Mouse (Mus musculus) testis, adult 2 months (tissue): Measurements from ENCODE around the gene Nbea. TPM values are rescaled to one million over a fixed set of nuclear protein-coding genes. Genes with fewer than 3 reads are reported as not detected.
A peak's percentile ranks its signal among the peaks of the same experiment; 100 is the strongest.

ENCODE experiments used
- H3K27ac ChIP-seq: fragments of 200-500 bp; 2 replicates; pipeline ENCODE4 v1.5.1; 2012; ENCODE audit warnings: low read depth, low read length; ENCODE audit not compliant: control insufficient read depth, insufficient read depth
- H3K27me3 ChIP-seq: fragments of 200-500 bp; 2 replicates; pipeline ENCODE4 v1.6.1; 2012; ENCODE audit warnings: mild to moderate bottlenecking, low read length, moderate library complexity; ENCODE audit not compliant: control insufficient read depth, insufficient read depth
- H3K36me3 ChIP-seq: fragments of 200-500 bp; 2 replicates; pipeline ENCODE4 v1.6.1; 2012; ENCODE audit warnings: mild to moderate bottlenecking, low read length; ENCODE audit not compliant: control insufficient read depth, insufficient read depth
- H3K4me1 ChIP-seq: fragments of 200-500 bp; 2 replicates; pipeline ENCODE4 v1.6.1; 2012; ENCODE audit warnings: low read length; ENCODE audit not compliant: control insufficient read depth, insufficient read depth
- H3K4me3 ChIP-seq: fragments of 200-500 bp; 2 replicates; pipeline ENCODE4 v1.5.1; 2012; ENCODE audit warnings: low read depth, mild to moderate bottlenecking, low read length, moderate library complexity, mixed read lengths; ENCODE audit not compliant: control insufficient read depth
- CTCF ChIP-seq: fragments of 200-500 bp; IDR thresholded peaks from 2 replicates; pipeline ENCODE4 v1.5.1; 2012; ENCODE audit warnings: low read depth, mild to moderate bottlenecking, inconsistent platforms, low read length, moderate library complexity; ENCODE audit not compliant: control insufficient read depth, insufficient read depth, insufficient replicate concordance
- POLR2A ChIP-seq: fragments of 200-500 bp; IDR thresholded peaks from 2 replicates; pipeline ENCODE4 v1.6.1; 2012; ENCODE audit warnings: low read depth, mild to moderate bottlenecking, inconsistent platforms, low read length, moderate library complexity; ENCODE audit not compliant: control insufficient read depth
- polyA plus RNA-seq: library from polyadenylated mRNA; depleted of rRNA; stranded (reverse); fragments of >200 nt; gene quantifications from 2 replicates; pipeline ENCODE4 v1.2.3, GENCODE M21; 2012

Gene Nbea
- polyA plus RNA-seq, 1 experiment = 7.9 TPM

DNA sequence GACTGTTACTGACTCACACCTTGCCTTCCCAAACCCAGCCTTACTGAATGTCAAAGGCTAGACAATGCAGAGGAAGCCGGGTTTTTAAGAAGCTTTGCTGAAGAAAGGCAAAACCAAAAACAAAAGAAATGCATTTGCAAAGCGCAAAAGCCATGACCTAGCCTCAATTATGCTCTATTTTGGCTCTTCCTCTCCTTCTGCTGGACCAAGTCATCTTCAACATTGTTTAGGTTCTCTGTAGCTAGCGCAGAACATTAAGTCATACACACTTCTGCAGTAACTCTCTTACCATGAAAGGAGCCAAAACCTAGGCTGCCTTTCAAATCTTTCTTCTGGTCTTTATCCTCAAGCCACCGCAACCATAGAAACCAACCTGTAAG, 1.5 kb downstream of the Nbea start:
- H3K27me3 ChIP-seq = no peaks in the 10 kb centered on the region

DNA sequence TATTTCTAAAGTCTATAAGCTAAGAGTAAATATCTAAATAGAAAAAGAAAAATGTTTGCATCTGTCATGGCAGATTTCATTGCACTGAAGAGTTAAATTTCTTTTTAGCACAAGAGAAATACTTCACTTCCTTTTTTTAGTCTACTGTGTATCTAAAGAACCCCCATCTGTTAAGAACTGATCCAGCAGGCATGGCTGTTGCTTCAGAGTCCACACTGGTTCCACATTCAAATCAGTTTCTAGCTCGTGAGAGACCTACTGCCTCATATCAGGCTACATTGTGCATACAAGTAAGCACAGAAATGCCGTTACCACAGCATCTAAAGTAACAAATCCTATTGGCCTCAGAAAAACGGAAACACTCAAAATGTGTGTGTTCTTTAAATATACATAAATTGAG, 2.5 kb downstream of the Nbea start:
- Histone ChIP-seq H3K4me3 (no peak overlapping the region), H3K27ac (no peak overlapping the region), H3K27me3 (no peaks in the 10 kb centered on the region), H3K4me1 (peaks cover 4% of the 10 kb centered on the region), H3K36me3 (no peaks in the 10 kb centered on the region)
- TF ChIP-seq POLR2A (no peak), CTCF (no peak)

More for the DNA sequence above, 1.5 kb downstream of the Nbea start:
- TF ChIP-seq CTCF (no peak), POLR2A (no peak)
- Histone ChIP-seq H3K36me3 (no peaks in the 10 kb centered on the region), H3K4me3 (no peak overlapping the region; the same call in 1 of the 2 replicates), H3K4me1 (peaks cover 4% of the 10 kb centered on the region), H3K27ac (no peak overlapping the region)

DNA sequence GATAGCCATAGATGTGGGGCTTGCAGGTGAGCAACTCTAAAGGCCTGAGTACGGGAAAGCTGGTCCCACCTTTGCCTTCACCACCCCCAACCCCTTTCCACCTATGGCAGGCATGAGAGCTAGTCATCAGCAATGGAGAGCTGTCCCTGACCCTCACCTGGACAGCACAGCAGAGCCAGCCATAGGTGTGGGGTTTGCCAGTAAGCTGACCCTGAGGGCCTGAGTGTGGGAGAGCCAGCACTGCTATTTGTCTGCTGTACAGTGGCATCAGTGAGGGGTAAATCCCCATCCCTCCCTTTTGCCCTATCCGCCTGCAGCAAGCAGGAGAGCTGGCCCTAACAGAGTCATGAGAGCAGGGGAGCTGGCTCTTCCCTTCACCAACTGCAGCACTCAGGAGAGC, 25.6 kb downstream of the Nbea start:
- H3K36me3 ChIP-seq = no peaks in the 10 kb centered on the region
- no peaks in the 10 kb centered on the region for H3K27me3 ChIP-seq
- no peaks in the 10 kb centered on the region for H3K4me1 ChIP-seq
- H3K27ac ChIP-seq = no peak overlapping the region
- H3K4me3 ChIP-seq = no peak overlapping the region
- TF ChIP-seq CTCF = no peak
- no peak for TF ChIP-seq POLR2A

DNA sequence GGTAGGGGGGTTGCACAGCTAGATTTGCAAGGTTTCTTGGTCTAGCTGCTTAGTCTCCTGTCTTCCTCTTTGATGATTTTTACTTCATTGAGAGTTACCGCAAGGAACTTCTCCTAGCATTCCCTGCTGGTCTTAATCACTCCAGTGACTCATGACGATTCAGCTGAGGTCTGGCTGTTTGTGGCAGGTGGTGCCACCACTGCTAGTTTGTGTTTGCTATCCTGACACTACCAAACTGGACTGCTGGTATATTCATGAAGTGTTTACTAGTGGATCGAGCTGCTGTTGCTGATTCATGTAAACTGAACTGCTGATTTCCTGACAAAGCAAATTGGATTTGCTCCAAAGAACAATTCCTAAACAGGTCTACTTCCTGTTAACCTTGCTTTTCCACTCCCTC, 56.8 kb downstream of the Nbea start:
- Histone ChIP-seq H3K4me1 (no peaks in the 10 kb centered on the region), H3K27me3 (no peaks in the 10 kb centered on the region), H3K4me3 (no peak overlapping the region), H3K36me3 (no peaks in the 10 kb centered on the region), H3K27ac (no peak overlapping the region)
- TF ChIP-seq POLR2A (no peak), CTCF (no peak)

DNA sequence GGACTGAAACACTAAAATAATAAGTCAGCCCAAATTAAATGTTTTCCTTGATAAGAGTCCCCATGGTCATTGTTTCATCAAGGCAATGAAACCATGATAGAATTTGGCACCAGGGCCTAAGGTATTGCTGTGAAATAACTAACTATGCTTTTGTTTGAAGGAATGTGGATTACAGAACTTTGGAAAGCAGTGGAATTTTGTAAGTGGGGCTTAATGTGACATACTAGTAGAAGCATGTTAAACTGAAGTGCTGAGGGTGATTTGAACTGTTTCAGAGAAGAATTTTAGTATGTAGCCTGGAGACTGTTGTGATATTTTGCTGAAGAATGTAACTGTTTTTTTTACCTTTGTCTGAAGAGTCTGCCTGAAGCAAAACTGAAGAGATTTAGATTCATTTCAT, 66.9 kb downstream of the Nbea start:
- H3K27ac ChIP-seq = no peak overlapping the region
- H3K4me1 ChIP-seq = no peaks in the 10 kb centered on the region
- no peaks in the 10 kb centered on the region for H3K36me3 ChIP-seq
- no peak overlapping the region for H3K4me3 ChIP-seq
- TF ChIP-seq POLR2A (no peak), CTCF (no peak)
- H3K27me3 ChIP-seq = no peaks in the 10 kb centered on the region

DNA sequence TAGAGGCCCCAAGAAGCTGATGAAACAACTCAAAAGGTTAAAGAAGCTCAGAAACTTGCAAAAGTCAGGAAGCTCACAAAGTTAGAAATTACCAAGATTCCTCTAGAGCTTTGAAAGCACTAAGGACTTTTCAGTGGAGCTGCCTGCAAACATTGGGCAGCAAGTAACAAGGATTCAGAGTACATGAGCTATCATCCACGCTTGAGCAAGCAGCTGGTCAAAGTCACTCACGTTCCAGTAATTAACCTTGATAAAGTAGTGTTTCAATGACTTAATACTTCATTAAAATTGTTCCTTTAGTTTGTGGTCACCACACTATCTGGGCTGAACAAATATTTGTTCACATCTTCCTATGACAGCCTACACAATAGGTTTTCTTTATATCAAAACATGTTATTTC, 75.4 kb downstream of the Nbea start:
- no peak for TF ChIP-seq CTCF
- no peak for TF ChIP-seq POLR2A
- Histone ChIP-seq H3K4me1 (no peaks in the 10 kb centered on the region), H3K27me3 (no peaks in the 10 kb centered on the region), H3K4me3 (no peak overlapping the region), H3K36me3 (no peaks in the 10 kb centered on the region), H3K27ac (no peak overlapping the region)

DNA sequence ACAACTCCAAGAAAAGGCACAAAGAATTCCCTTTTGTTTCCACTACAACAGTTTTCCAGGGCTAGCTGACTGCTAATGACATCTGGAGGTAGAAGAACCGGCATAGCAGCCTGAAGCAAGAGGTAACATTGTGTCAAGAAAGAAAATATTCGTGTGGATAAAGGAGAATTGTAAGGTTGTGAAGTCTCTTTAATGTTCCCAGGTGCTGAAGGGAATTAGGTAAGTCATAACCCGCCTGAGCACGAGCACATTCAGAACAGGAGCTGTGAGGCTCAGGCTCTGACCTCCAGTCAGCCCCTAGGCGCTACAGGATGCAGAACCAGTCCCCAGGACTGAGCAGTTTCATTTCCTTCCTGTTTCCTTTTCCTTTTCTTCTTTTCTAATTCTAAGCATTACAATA, 86.4 kb downstream of the Nbea start:
- peak overlapping the region; percentile 5; the same call in 1 of the 2 replicates for H3K4me3 ChIP-seq
- TF ChIP-seq CTCF = no peak
- TF ChIP-seq POLR2A = no peak
- no peaks in the 10 kb centered on the region for H3K4me1 ChIP-seq
- no peaks in the 10 kb centered on the region for H3K27me3 ChIP-seq
- no peaks in the 10 kb centered on the region for H3K36me3 ChIP-seq
- H3K27ac ChIP-seq = no peak overlapping the region

DNA sequence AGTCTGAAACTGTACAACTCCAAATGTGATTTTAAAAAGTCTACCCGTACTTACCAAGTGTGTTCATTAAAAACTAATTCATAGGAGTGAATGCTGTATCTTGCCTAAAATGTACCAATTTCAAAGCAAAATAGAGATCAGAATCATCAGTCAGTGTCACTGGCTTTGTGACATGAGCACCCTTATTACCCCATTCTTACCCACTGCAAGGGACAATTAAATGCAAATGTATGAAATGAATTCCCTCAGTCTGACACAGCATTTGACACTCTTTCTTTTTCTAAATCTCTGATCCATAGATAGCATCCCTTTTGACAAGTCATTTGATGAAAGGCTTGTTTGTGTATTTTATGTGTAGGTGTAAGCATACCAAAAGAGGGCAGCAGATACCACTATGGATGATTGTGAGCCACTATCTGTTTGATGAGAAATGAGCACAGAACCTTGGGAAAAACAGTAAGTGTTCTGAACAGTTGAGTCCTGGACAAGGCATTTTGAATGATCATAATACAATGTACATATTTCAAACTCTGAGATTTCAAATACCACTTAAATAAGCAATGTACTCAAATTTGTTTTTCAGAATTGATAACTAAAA, 104.4 kb downstream of the Nbea start:
- TF ChIP-seq POLR2A (no peak), CTCF (no peak)
- H3K27ac ChIP-seq = no peak overlapping the region
- no peak overlapping the region for H3K4me3 ChIP-seq
- H3K27me3 ChIP-seq = no peaks in the 10 kb centered on the region
- H3K4me1 ChIP-seq = no peaks in the 10 kb centered on the region
- 0 out of 2 replicates have a peak, but pooled peaks cover 1% of the 10 kb centered on the region for H3K36me3 ChIP-seq
